Mouse (Mus musculus): ENCODE data around the gene Madd. TPM values are rescaled to one million over a fixed set of nuclear protein-coding genes. Genes with fewer than 3 reads are reported as not detected.

The Madd gene
- polyA plus RNA-seq, 1 experiment from 2014 or later: 47.3 TPM

- ATAC-seq (ENCODE audit: low read depth): no peak
- Histone ChIP-seq H3K4me1 (replicated peaks) (no peaks in the 10 kb centered on the region), H3K9ac (no peak overlapping the region), H3K9me3 (no peaks in the 10 kb centered on the region), H3K27ac (replicated peaks) (no peak overlapping the region), H3K27me3 (no peaks in the 10 kb centered on the region), H3K4me2 (no peak overlapping the region), H3K36me3 (peaks cover 93% of the 10 kb centered on the region), H3K4me3 (no peak overlapping the region)
- 78% methylated on average over 4 of the region's 4 CpGs for WGBS
Measured at GRCm38 (mm10) chr2:91167629-91168028, 16.0 kb downstream of the Madd start.

GRCm38 (mm10) chr2:91164991-91165390 lies 18.6 kb downstream of the Madd start:
- peaks cover 96% of the 10 kb centered on the region for H3K36me3 ChIP-seq
- no peak overlapping the region for H3K4me3 ChIP-seq
- no peak overlapping the region for H3K9ac ChIP-seq
- ATAC-seq (ENCODE audit: low read depth): no peak
- WGBS: 90% methylated on average over 6 of the region's 6 CpGs
- no peaks in the 10 kb centered on the region for H3K4me1 ChIP-seq (replicated peaks)
- no peaks in the 10 kb centered on the region for H3K9me3 ChIP-seq
- H3K27me3 ChIP-seq: no peaks in the 10 kb centered on the region
- no peak overlapping the region for H3K4me2 ChIP-seq
- no peak overlapping the region for H3K27ac ChIP-seq (replicated peaks)

GRCm38 (mm10) chr2:91163532-91163931 lies 20.1 kb downstream of the Madd start:
- H3K4me2 ChIP-seq: no peak overlapping the region
- 92% methylated on average over 5 of the region's 5 CpGs for WGBS
- no peaks in the 10 kb centered on the region for H3K27me3 ChIP-seq
- H3K4me3 ChIP-seq: no peak overlapping the region
- no peaks in the 10 kb centered on the region for H3K9me3 ChIP-seq
- peaks cover 94% of the 10 kb centered on the region for H3K36me3 ChIP-seq
- ATAC-seq (ENCODE audit: low read depth): no peak
- no peak overlapping the region for H3K9ac ChIP-seq
- no peaks in the 10 kb centered on the region for H3K4me1 ChIP-seq (replicated peaks)
- H3K27ac ChIP-seq (replicated peaks): no peak overlapping the region

- H3K27me3 ChIP-seq: no peaks in the 10 kb centered on the region
- H3K9me3 ChIP-seq: no peaks in the 10 kb centered on the region
- WGBS: 85% methylated on average over 4 of the region's 4 CpGs
- H3K27ac ChIP-seq (replicated peaks): no peak overlapping the region
- no peaks in the 10 kb centered on the region for H3K4me1 ChIP-seq (replicated peaks)
- no peak for ATAC-seq (ENCODE audit: low read depth)
- no peak overlapping the region for H3K9ac ChIP-seq
- H3K4me3 ChIP-seq: no peak overlapping the region
- no peak overlapping the region for H3K4me2 ChIP-seq
- peaks cover 94% of the 10 kb centered on the region for H3K36me3 ChIP-seq
Measured at GRCm38 (mm10) chr2:91162952-91163351, 20.7 kb downstream of the Madd start.

- 94% methylated on average over 6 of the region's 6 CpGs for WGBS
- Histone ChIP-seq H3K27me3 (no peaks in the 10 kb centered on the region), H3K4me2 (no peak overlapping the region), H3K9ac (no peak overlapping the region), H3K4me3 (no peak overlapping the region), H3K4me1 (replicated peaks) (no peaks in the 10 kb centered on the region), H3K9me3 (no peaks in the 10 kb centered on the region), H3K27ac (replicated peaks) (no peak overlapping the region), H3K36me3 (peaks cover 95% of the 10 kb centered on the region)
- no peak for ATAC-seq (ENCODE audit: low read depth)
Measured at GRCm38 (mm10) chr2:91160591-91160990, 23.0 kb downstream of the Madd start.

- no peaks in the 10 kb centered on the region for H3K27me3 ChIP-seq
- ATAC-seq (ENCODE audit: low read depth): no peak
- 19% methylated on average over 6 of the region's 6 CpGs for WGBS
- H3K4me3 ChIP-seq: no peak overlapping the region
- peaks cover 96% of the 10 kb centered on the region for H3K36me3 ChIP-seq
- H3K9ac ChIP-seq: no peak overlapping the region
- no peaks in the 10 kb centered on the region for H3K9me3 ChIP-seq
- H3K4me2 ChIP-seq: no peak overlapping the region
- no peak overlapping the region for H3K27ac ChIP-seq (replicated peaks)
- no peaks in the 10 kb centered on the region for H3K4me1 ChIP-seq (replicated peaks)
Measured at GRCm38 (mm10) chr2:91157002-91157752, 26.5 kb downstream of the Madd start.

GRCm38 (mm10) chr2:91154091-91154490 lies 29.5 kb downstream of the Madd start:
- Histone ChIP-seq H3K4me1 (replicated peaks) (no peaks in the 10 kb centered on the region), H3K9ac (no peak overlapping the region), H3K27me3 (no peaks in the 10 kb centered on the region), H3K4me3 (no peak overlapping the region), H3K36me3 (peaks cover 93% of the 10 kb centered on the region), H3K27ac (replicated peaks) (no peak overlapping the region), H3K4me2 (no peak overlapping the region), H3K9me3 (no peaks in the 10 kb centered on the region)
- no peak for ATAC-seq (ENCODE audit: low read depth)
- 94% methylated on average over 3 of the region's 3 CpGs for WGBS

- H3K36me3 ChIP-seq: peaks cover 93% of the 10 kb centered on the region
- H3K4me2 ChIP-seq: no peak overlapping the region
- no peak overlapping the region for H3K9ac ChIP-seq
- 86% methylated on average over 3 of the region's 3 CpGs for WGBS
- H3K4me1 ChIP-seq (replicated peaks): no peaks in the 10 kb centered on the region
- no peaks in the 10 kb centered on the region for H3K27me3 ChIP-seq
- H3K9me3 ChIP-seq: no peaks in the 10 kb centered on the region
- no peak for ATAC-seq (ENCODE audit: low read depth)
- no peak overlapping the region for H3K4me3 ChIP-seq
- no peak overlapping the region for H3K27ac ChIP-seq (replicated peaks)
Measured at GRCm38 (mm10) chr2:91152885-91153377, 30.7 kb downstream of the Madd start.

- Histone ChIP-seq H3K27me3 (no peaks in the 10 kb centered on the region), H3K36me3 (peaks cover 93% of the 10 kb centered on the region), H3K4me3 (no peak overlapping the region), H3K4me2 (no peak overlapping the region), H3K4me1 (replicated peaks) (no peaks in the 10 kb centered on the region), H3K9me3 (no peaks in the 10 kb centered on the region), H3K27ac (replicated peaks) (no peak overlapping the region), H3K9ac (no peak overlapping the region)
- WGBS: 85% methylated on average over 1 of the region's 1 CpGs
- ATAC-seq (ENCODE audit: low read depth): no peak
Measured at GRCm38 (mm10) chr2:91151331-91151730, 32.3 kb downstream of the Madd start.

GRCm38 (mm10) chr2:91148101-91148500 lies 35.5 kb downstream of the Madd start:
- Histone ChIP-seq H3K9me3 (no peaks in the 10 kb centered on the region), H3K27me3 (no peaks in the 10 kb centered on the region), H3K9ac (no peak overlapping the region), H3K27ac (replicated peaks) (no peak overlapping the region), H3K4me2 (no peak overlapping the region), H3K4me1 (replicated peaks) (no peaks in the 10 kb centered on the region), H3K4me3 (no peak overlapping the region), H3K36me3 (peaks cover 92% of the 10 kb centered on the region)
- no peak for ATAC-seq (ENCODE audit: low read depth)

GRCm38 (mm10) chr2:91143401-91143800 lies 40.2 kb downstream of the Madd start:
- Histone ChIP-seq H3K36me3 (peaks cover 94% of the 10 kb centered on the region), H3K27me3 (no peaks in the 10 kb centered on the region), H3K9ac (no peak overlapping the region), H3K4me2 (no peak overlapping the region), H3K4me3 (no peak overlapping the region), H3K4me1 (replicated peaks) (no peaks in the 10 kb centered on the region), H3K27ac (replicated peaks) (no peak overlapping the region), H3K9me3 (no peaks in the 10 kb centered on the region)
- 94% methylated on average over 11 of the region's 11 CpGs for WGBS
- ATAC-seq (ENCODE audit: low read depth): no peak

- Histone ChIP-seq H3K36me3 (peaks cover 96% of the 10 kb centered on the region), H3K27ac (replicated peaks) (no peak overlapping the region), H3K4me2 (no peak overlapping the region), H3K9me3 (no peaks in the 10 kb centered on the region), H3K27me3 (no peaks in the 10 kb centered on the region), H3K9ac (no peak overlapping the region), H3K4me3 (no peak overlapping the region), H3K4me1 (replicated peaks) (no peaks in the 10 kb centered on the region)
- ATAC-seq (ENCODE audit: low read depth): no peak
- 94% methylated on average over 6 of the region's 6 CpGs for WGBS
Measured at GRCm38 (mm10) chr2:91142920-91143319, 40.7 kb downstream of the Madd start.

GRCm38 (mm10) chr2:91139764-91140163 lies 43.9 kb downstream of the Madd start:
- H3K9ac ChIP-seq: no peak overlapping the region
- no peaks in the 10 kb centered on the region for H3K4me1 ChIP-seq (replicated peaks)
- no peaks in the 10 kb centered on the region for H3K9me3 ChIP-seq
- no peak for ATAC-seq (ENCODE audit: low read depth)
- no peaks in the 10 kb centered on the region for H3K27me3 ChIP-seq
- H3K4me3 ChIP-seq: no peak overlapping the region
- WGBS: 82% methylated on average over 8 of the region's 8 CpGs
- H3K36me3 ChIP-seq: peaks cover 80% of the 10 kb centered on the region
- H3K27ac ChIP-seq (replicated peaks): no peak overlapping the region
- H3K4me2 ChIP-seq: no peak overlapping the region
